Mouse (Mus musculus) ovary, postnatal 14 days (tissue): Measurements from ENCODE around the gene Gsg1.

Source experiments
- DNase-seq: peaks from one replicate; pipeline ENCODE4 v3.0.0; 2022; ENCODE audit warnings: low spot score

Gsg1 gene

GRCm38 (mm10) chr6:135204869-135205268, 49.3 kb downstream of the Gsg1 start:
- no peak for DNase-seq

- no peak for DNase-seq
These were observed 50.4 kb downstream of the Gsg1 start for GRCm38 (mm10) chr6:135203737-135204136.

GRCm38 (mm10) chr6:135202668-135203067, 51.5 kb downstream of the Gsg1 start:
- no peak for DNase-seq

- DNase-seq, result no peak
These were observed 53.8 kb downstream of the Gsg1 start for GRCm38 (mm10) chr6:135200122-135200957.

- no peak for DNase-seq
These were observed 55.4 kb downstream of the Gsg1 start for GRCm38 (mm10) chr6:135198726-135199125.

- DNase-seq, result peak; percentile 76
These were observed 56.1 kb downstream of the Gsg1 start, which contains the start of the genes Fam234b and Hebp1 for GRCm38 (mm10) chr6:135197921-135198532. Gene Fam234b (plus strand): TSS chr6:135197977. Gene Hebp1 (minus strand): TSS chr6:135198022.

GRCm38 (mm10) chr6:135197446-135197845, 56.7 kb downstream of the Gsg1 start:
- DNase-seq, result no peak

- DNase-seq, result no peak
These were observed 57.4 kb downstream of the Gsg1 start for GRCm38 (mm10) chr6:135196707-135197106.

- no peak for DNase-seq
These were observed 59.2 kb downstream of the Gsg1 start for GRCm38 (mm10) chr6:135194907-135195306.

GRCm38 (mm10) chr6:135193733-135194132, 60.4 kb downstream of the Gsg1 start:
- no peak for DNase-seq

- DNase-seq, result no peak
These were observed 61.2 kb downstream of the Gsg1 start for GRCm38 (mm10) chr6:135192993-135193392.

GRCm38 (mm10) chr6:135191906-135192305, 62.2 kb downstream of the Gsg1 start:
- DNase-seq, result no peak

GRCm38 (mm10) chr6:135190122-135190521, 64.0 kb downstream of the Gsg1 start:
- no peak for DNase-seq

- DNase-seq, result no peak
These were observed 65.5 kb downstream of the Gsg1 start for GRCm38 (mm10) chr6:135188629-135189028.
